Mouse (Mus musculus) MEL (cell line): Measurements from ENCODE around the gene Krtap9-3. TPM values are rescaled to one million over a fixed set of nuclear protein-coding genes. Genes with fewer than 3 reads are reported as not detected.

Experiments used
- DNase-seq: peaks from one replicate; pipeline ENCODE4 v3.0.0; 2011; ENCODE audit warnings: low read depth, low spot score
- H3K27ac ChIP-seq: 2 replicates; pipeline ENCODE4 v1.5.1; 2012; ENCODE audit warnings: low read depth, mild to moderate bottlenecking, control low read depth, low read length, moderate library complexity; ENCODE audit not compliant: control insufficient read depth
- H3K27me3 ChIP-seq, 2 experiments: fragments of 150-350 bp in 1 of 2; sonication (generic) in 1 of 2; 2 replicates each; pipeline ENCODE4 v1.6.1; 2012; ENCODE audit warnings: low read length in 2 of 2, mild to moderate bottlenecking in 2 of 2, improper control_type of control experiment in 1 of 2, moderate library complexity in 1 of 2; ENCODE audit not compliant: insufficient read depth in 2 of 2, control insufficient read depth in 1 of 2
- H3K36me3 ChIP-seq, 2 experiments: 2 replicates each; pipeline ENCODE4 v1.6.1; 2012 to 2014; ENCODE audit warnings: low read length in 2 of 2, improper control_type of control experiment in 1 of 2, inconsistent platforms in 1 of 2, mild to moderate bottlenecking in 1 of 2; ENCODE audit not compliant: insufficient read depth in 2 of 2, control insufficient read depth in 1 of 2
- H3K4me1 ChIP-seq, 2 experiments: fragments of 150-350 bp in 1 of 2; sonication (generic) in 1 of 2; 2 replicates each; pipeline ENCODE4 v1.6.1; 2012; ENCODE audit warnings: low read length in 2 of 2, improper control_type of control experiment in 1 of 2, mild to moderate bottlenecking in 1 of 2; ENCODE audit not compliant: insufficient read depth in 2 of 2, control insufficient read depth in 1 of 2
- H3K4me3 ChIP-seq, 2 experiments: fragments of 150-350 bp in 1 of 2; sonication (generic) in 1 of 2; 2 replicates each; pipeline ENCODE4 v1.5.1; 2012; ENCODE audit warnings: low read depth in 2 of 2, low read length in 2 of 2, mild to moderate bottlenecking in 2 of 2, moderate library complexity in 2 of 2, control low read depth in 1 of 2, improper control_type of control experiment in 1 of 2; ENCODE audit not compliant: control insufficient read depth in 1 of 2, insufficient read depth in 1 of 2
- H3K79me2 ChIP-seq: 2 replicates; pipeline ENCODE4 v1.6.1; 2012; ENCODE audit warnings: mild to moderate bottlenecking, low read length, moderate library complexity; ENCODE audit not compliant: control insufficient read depth, poor library complexity, insufficient read depth
- H3K9ac ChIP-seq: 2 replicates; pipeline ENCODE4 v1.6.1; 2012; ENCODE audit warnings: low read depth, mild to moderate bottlenecking, control low read depth, low read length, moderate library complexity; ENCODE audit not compliant: control insufficient read depth, poor library complexity, severe bottlenecking
- H3K9me3 ChIP-seq: fragments of 150-350 bp; sonication (generic); replicated peaks from 2 replicates; pipeline ENCODE4 v1.6.1; 2012; ENCODE audit warnings: mild to moderate bottlenecking, low read length, improper control_type of control experiment, moderate library complexity; ENCODE audit not compliant: insufficient read depth
- BHLHE40 ChIP-seq: IDR thresholded peaks from 2 replicates; pipeline ENCODE4 v1.6.1; 2012; ENCODE audit warnings: low read depth, mild to moderate bottlenecking, inconsistent platforms, low read length, improper control_type of control experiment, borderline replicate concordance
- CHD1 ChIP-seq: IDR thresholded peaks from 2 replicates; pipeline ENCODE4 v1.6.1; 2012; ENCODE audit warnings: low read depth, mild to moderate bottlenecking, inconsistent platforms, low read length, improper control_type of control experiment
- CHD2 ChIP-seq: IDR thresholded peaks from 2 replicates; pipeline ENCODE4 v1.6.1; 2011; ENCODE audit warnings: low read length, improper control_type of control experiment
- EP300 ChIP-seq, 2 experiments: IDR thresholded peaks; 2 replicates each; pipeline ENCODE4 v1.6.1; 2011; ENCODE audit warnings: improper control_type of control experiment in 2 of 2, low read length in 2 of 2, low read depth in 1 of 2, mild to moderate bottlenecking in 1 of 2
- ETS1 ChIP-seq: IDR thresholded peaks from 2 replicates; pipeline ENCODE4 v1.6.1; 2012; ENCODE audit warnings: low read depth, mild to moderate bottlenecking, inconsistent platforms, low read length, improper control_type of control experiment, moderate library complexity
- GABPA ChIP-seq: IDR thresholded peaks from 2 replicates; pipeline ENCODE4 v1.6.1; 2012; ENCODE audit warnings: low read depth, mild to moderate bottlenecking, inconsistent platforms, low read length, improper control_type of control experiment, moderate library complexity
- HCFC1 ChIP-seq: IDR thresholded peaks from 2 replicates; pipeline ENCODE4 v1.6.1; 2012; ENCODE audit warnings: low read depth, mild to moderate bottlenecking, inconsistent platforms, low read length, improper control_type of control experiment, moderate library complexity
- JUND ChIP-seq: IDR thresholded peaks from 2 replicates; pipeline ENCODE4 v1.6.1; 2011; ENCODE audit warnings: low read depth, mild to moderate bottlenecking, improper control_type of control experiment, low read length
- MAFK ChIP-seq: IDR thresholded peaks from 2 replicates; pipeline ENCODE4 v1.6.1; 2011; ENCODE audit warnings: low read depth, mild to moderate bottlenecking, low read length, improper control_type of control experiment, borderline replicate concordance
- MXI1 ChIP-seq: IDR thresholded peaks from 2 replicates; pipeline ENCODE4 v1.6.1; 2011; ENCODE audit warnings: mild to moderate bottlenecking, low read depth, low read length, improper control_type of control experiment
- POLR2A ChIP-seq, 2 experiments: IDR thresholded peaks; 2 replicates each; pipeline ENCODE4 v1.6.1; 2011 to 2012; ENCODE audit warnings: low read length in 2 of 2, mild to moderate bottlenecking in 2 of 2, control low read depth in 1 of 2, improper control_type of control experiment in 1 of 2, low read depth in 1 of 2, moderate library complexity in 1 of 2; ENCODE audit not compliant: control insufficient read depth in 1 of 2, insufficient read depth in 1 of 2, poor library complexity in 1 of 2
- POLR2AphosphoS2 ChIP-seq: IDR thresholded peaks from 2 replicates; pipeline ENCODE4 v1.6.1; 2011; ENCODE audit warnings: low read length, improper control_type of control experiment
- RCOR1 ChIP-seq: IDR thresholded peaks from 2 replicates; pipeline ENCODE4 v1.6.1; 2012; ENCODE audit warnings: low read depth, mild to moderate bottlenecking, inconsistent platforms, low read length, improper control_type of control experiment
- SIN3A ChIP-seq: IDR thresholded peaks from 2 replicates; pipeline ENCODE4 v1.6.1; 2012; ENCODE audit warnings: low read length, improper control_type of control experiment, inconsistent platforms
- SMC3 ChIP-seq: IDR thresholded peaks from 2 replicates; pipeline ENCODE4 v1.6.1; 2011; ENCODE audit warnings: low read depth, low read length, improper control_type of control experiment
- TBP ChIP-seq: IDR thresholded peaks from 2 replicates; pipeline ENCODE4 v1.8.0; 2011; ENCODE audit warnings: low read depth, low read length, improper control_type of control experiment
- TCF12 ChIP-seq: IDR thresholded peaks from 2 replicates; pipeline ENCODE4 v1.6.1; 2014; ENCODE audit warnings: low read depth, mild to moderate bottlenecking, inconsistent platforms, low read length, improper control_type of control experiment, moderate library complexity
- USF2 ChIP-seq, 2 experiments: IDR thresholded peaks; 2 replicates each; pipeline ENCODE4 v1.6.1; 2011 to 2012; ENCODE audit warnings: improper control_type of control experiment in 2 of 2, low read length in 2 of 2, borderline replicate concordance in 1 of 2, inconsistent platforms in 1 of 2, low read depth in 1 of 2, mild to moderate bottlenecking in 1 of 2; ENCODE audit not compliant: insufficient read depth in 1 of 2
- ZC3H11A ChIP-seq: IDR thresholded peaks from 2 replicates; pipeline ENCODE4 v1.6.1; 2012; ENCODE audit warnings: low read depth, mild to moderate bottlenecking, inconsistent platforms, low read length, improper control_type of control experiment
- ZMIZ1 ChIP-seq: IDR thresholded peaks from 2 replicates; pipeline ENCODE4 v1.6.1; 2012; ENCODE audit warnings: low read depth, mild to moderate bottlenecking, inconsistent platforms, low read length, improper control_type of control experiment, moderate library complexity
- polyA plus RNA-seq, 2 experiments: library from polyadenylated mRNA; stranded (reverse) in 1 of 2; unstranded in 1 of 2; fragments of >175 nt in 1 of 2; fragments of >200 nt in 1 of 2; gene quantifications; 2 replicates each; pipeline versions ENCODE4 v1.2.1 to v1.2.4; 2012; ENCODE audit warnings: low replicate concordance in 2 of 2, low read depth in 1 of 2; ENCODE audit not compliant: insufficient read length in 2 of 2, insufficient read depth in 1 of 2, missing spikeins in 1 of 2
- total RNA-seq: library from RNA; depleted of rRNA; stranded (reverse); fragments of 300-350 nt; gene quantifications from 2 replicates; pipeline ENCODE4 v1.2.3, GENCODE M21; 2012

The Krtap9-3 gene
- total and polyA plus RNA-seq, 3 experiments = not detected

GRCm38 (mm10) chr11:99583245-99583704 lies 14.6 kb downstream of the Krtap9-3 start, which contains the start of gene Krtap1-4:
Gene Krtap1-4, minus strand, starts transcription at chr11:99583654.
- H3K27ac ChIP-seq = no peak within 1 kb of the TSS
- H3K79me2 ChIP-seq = no peaks in the 10 kb centered on the region
- DNase-seq = no peak
- no peaks in the 10 kb centered on the region for H3K27me3 ChIP-seq
- H3K36me3 ChIP-seq = no peaks in the 10 kb centered on the region
- no peak within 1 kb of the TSS for H3K9ac ChIP-seq
- H3K4me3 ChIP-seq = no peak within 1 kb of the TSS
- no peaks in the 10 kb centered on the region for H3K4me1 ChIP-seq
- TF ChIP-seq SMC3 = no peak
- TF ChIP-seq MAFK = no peak
- TF ChIP-seq GABPA = no peak
- TF ChIP-seq SIN3A = no peak
- no peak for TF ChIP-seq TBP
- no peak for TF ChIP-seq CHD2
- TF ChIP-seq MXI1 = no peak
- TF ChIP-seq JUND = no peak
- TF ChIP-seq ETS1 = no peak
- no peak for TF ChIP-seq TCF12
- TF ChIP-seq BHLHE40 = no peak
- no peak for TF ChIP-seq ZC3H11A
- no peak for TF ChIP-seq USF2 (IDR thresholded peaks at IDR 0.05; ENCODE audit: borderline replicate concordance in 1 of 2, insufficient read depth in 1 of 2, low read depth in 1 of 2, low read length in 2 of 2)
- TF ChIP-seq RCOR1 = no peak
- no peak for TF ChIP-seq CHD1
- H3K9me3 ChIP-seq = no peaks in the 10 kb centered on the region

GRCm38 (mm10) chr11:99581564-99581963 lies 16.3 kb downstream of the Krtap9-3 start:
- no peak for TF ChIP-seq TCF12
- no peak for TF ChIP-seq POLR2A (IDR thresholded peaks at IDR 0.05; ENCODE audit: control insufficient read depth in 1 of 2, insufficient read depth in 1 of 2, low read depth in 1 of 2, low read length in 2 of 2, poor library complexity in 1 of 2)
- TF ChIP-seq BHLHE40 = no peak
- no peak for TF ChIP-seq EP300 (IDR thresholded peaks at IDR 0.05; ENCODE audit: low read depth in 1 of 2, low read length in 2 of 2)
- TF ChIP-seq HCFC1 = no peak
- no peak for TF ChIP-seq POLR2AphosphoS2
- no peak for TF ChIP-seq ZMIZ1
- TF ChIP-seq, all 39 proteins: peak for 0
- no peaks in the 10 kb centered on the region for H3K27me3 ChIP-seq
- DNase-seq = no peak
- no peak overlapping the region for H3K4me3 ChIP-seq
- no peaks in the 10 kb centered on the region for H3K36me3 ChIP-seq
- H3K9me3 ChIP-seq = no peaks in the 10 kb centered on the region
- H3K79me2 ChIP-seq = no peaks in the 10 kb centered on the region
- H3K9ac ChIP-seq = no peak overlapping the region
- no peaks in the 10 kb centered on the region for H3K4me1 ChIP-seq
- H3K27ac ChIP-seq = no peak overlapping the region
